Mouse (Mus musculus): Measurements from ENCODE around the gene Tnfsf4.

Gene Tnfsf4

DNA sequence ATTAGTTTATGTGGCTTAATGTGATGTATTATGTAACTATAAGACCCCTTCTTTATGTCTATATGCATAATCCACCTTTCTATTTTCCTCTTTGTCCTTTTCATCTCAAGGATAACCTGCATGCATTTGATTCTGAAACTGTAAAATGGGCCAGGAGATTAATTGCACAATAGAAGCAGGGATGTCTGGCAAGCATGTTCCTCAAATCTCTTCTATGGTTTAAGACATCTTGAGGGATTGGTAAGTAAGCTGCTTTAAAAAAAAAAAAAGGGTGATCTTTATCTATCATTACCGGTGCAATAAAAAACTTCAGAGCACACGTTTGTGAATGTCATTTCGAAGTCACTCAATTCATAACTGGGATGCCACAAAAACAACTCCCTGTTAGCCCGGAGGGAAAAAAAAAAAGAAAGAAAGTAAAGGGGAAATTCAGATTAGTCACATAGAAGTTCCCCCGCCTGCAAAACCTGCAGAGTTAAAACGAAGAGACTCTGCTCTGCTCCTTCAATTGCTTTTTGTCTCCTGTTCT lies at the start of gene Tnfsf4:
Gene Tnfsf4 (plus strand): TSS at position 479 of the 529 bp plus-strand sequence.
- DNase-seq (ENCODE audit: inconsistent ontology term) = no peak

DNA sequence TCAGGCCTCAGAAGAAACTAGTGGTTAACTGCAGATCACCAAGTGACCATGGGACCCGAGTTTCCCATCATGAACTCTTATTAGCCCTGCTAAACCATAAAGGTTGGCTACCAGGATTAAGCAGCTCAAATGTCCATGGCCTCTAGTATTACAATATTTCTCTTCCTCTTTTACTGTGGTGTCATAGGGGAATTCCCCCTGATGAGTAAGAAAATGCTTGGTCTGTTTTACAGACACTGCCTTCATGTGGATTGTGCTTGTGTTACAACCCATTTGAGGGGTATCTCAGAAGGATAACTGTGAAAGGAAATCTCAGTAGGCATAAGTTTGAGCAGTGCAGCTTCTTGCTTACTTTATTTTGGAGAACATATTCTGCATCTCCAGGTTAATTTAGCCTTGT lies 44.2 kb upstream of the Tnfsf4 start:
- DNase-seq (ENCODE audit: inconsistent ontology term) = no peak

DNA sequence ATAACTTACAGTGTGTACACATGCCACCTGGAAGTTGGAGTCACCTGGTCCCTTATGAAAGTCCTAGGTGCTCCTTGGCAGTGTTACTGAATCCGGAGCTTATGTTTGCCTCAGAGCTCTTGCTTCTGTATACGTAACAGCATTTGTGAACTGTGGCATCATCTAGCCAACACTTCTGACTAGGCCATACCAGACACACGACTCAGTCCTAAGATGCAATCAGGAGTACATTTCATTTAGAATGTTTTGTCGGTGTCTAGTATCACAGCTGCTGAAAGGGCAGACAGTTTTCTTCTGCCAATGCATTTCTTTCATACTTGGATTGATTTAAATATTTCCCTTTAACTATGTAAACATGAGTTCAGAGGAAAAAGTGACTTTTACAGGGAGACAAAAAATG lies 30.2 kb upstream of the Tnfsf4 start:
- DNase-seq (ENCODE audit: inconsistent ontology term) = peak; percentile 62

DNA sequence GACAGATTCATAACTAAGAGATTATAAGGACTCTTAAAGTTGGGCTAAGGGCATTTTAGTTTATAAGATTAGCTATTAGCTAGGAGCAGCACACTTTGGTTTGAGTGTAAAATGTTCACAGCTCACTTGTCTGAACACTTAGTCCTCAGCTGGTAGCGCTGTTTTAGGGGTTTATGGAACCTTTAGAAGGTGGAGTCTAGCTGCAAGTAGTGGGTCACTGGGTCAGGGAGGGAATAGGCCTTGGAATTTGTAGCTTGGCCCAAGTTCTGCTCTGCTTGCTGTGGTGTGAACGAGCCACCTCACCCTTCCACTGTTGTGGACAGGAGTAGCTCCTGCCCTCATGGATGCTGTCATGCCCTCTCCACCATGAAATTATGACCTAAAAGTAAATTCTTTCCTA lies 23.3 kb upstream of the Tnfsf4 start:
- no peak for DNase-seq (ENCODE audit: inconsistent ontology term)

DNA sequence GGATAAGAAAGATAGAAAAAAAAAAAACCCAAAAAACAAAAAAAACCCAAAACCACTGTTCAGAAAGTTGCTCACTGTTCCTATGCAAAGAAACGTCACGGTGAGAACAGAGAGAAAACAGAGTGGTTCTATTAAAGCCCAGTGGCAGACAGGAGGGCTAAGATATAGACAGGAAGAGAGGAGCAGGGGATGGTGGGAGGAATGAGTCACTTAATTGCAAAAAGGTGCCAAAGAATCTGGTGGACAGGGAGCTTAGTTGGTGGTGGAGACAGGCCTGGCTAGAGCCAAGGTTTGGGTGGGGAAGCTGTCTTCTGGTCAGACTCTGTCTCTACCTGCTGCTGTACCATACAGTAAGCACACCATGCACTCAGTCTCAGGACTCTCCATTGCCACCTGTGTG lies 19.3 kb upstream of the Tnfsf4 start:
- DNase-seq (ENCODE audit: inconsistent ontology term) = no peak

DNA sequence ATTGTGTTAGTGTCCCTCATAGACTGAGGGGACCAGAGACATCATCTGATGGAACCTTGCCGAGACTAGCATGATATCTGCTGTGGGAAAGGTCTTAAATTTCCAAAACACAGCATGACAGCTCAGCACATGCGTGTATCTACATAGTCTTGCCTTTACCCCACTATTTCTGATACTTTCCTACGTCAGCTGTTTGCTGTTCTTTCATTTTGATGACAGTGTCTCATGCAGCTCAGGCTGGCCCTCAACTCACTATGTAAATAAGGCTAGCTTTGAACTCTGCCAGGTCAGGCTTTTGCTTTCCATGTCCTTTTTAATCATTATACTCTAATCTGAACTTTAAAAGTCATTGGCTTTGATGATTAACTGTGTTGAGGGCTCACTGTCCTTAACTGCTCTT lies 16.6 kb upstream of the Tnfsf4 start:
- DNase-seq (ENCODE audit: inconsistent ontology term) = no peak

DNA sequence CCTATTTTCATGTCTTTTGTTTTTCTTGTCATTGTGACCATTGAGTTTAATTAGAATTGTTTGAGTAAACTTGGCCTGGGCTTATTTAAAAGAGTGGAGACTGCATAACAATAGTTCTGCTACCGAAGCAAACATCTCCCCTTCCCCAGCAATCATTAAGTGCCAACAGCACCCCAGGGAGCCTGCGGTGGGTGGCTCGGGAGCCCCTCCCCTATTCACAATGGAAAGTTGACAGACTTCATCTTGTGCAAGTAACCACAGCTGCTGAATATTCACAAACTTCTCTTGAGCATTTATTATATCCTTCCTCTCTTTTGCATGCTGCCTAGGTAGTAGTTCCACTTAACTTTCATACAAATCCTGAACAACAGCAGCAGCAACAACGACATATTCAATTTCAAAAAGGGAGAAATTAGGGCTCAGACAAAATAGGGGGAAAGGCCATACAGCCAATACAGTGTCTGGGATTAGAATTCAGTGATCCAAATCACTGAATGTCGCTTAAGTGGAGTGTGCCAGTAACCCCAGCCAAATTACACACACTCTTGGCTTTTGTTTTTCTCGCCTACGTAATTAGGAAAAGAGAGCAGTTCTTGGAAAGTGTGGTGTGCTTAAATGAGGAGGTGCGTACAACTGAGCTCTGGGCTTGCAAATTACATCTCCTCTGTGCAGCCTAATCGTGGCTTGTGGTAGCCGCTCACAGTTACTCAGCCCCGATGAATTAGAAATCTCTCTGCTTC lies 15.4 kb upstream of the Tnfsf4 start:
- DNase-seq (ENCODE audit: inconsistent ontology term) = peak; percentile 69

DNA sequence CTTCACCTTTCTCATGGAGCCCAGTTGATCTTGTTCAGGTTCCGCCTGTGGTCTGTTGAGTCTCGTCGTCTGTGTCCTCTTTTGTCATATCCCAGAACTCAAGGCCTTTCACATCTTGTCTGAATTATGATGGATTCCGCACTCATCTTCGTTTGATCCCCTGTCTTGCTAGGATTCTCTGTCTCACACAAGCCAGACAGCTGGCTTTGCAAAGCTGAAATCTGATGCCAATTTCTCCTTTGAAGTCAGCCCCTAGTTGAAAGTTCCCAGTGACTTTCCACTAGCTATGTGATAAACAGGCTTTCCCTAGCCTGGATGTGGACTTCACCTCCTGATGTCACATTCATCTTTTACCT lies 14.8 kb upstream of the Tnfsf4 start:
- DNase-seq (ENCODE audit: inconsistent ontology term) = no peak

DNA sequence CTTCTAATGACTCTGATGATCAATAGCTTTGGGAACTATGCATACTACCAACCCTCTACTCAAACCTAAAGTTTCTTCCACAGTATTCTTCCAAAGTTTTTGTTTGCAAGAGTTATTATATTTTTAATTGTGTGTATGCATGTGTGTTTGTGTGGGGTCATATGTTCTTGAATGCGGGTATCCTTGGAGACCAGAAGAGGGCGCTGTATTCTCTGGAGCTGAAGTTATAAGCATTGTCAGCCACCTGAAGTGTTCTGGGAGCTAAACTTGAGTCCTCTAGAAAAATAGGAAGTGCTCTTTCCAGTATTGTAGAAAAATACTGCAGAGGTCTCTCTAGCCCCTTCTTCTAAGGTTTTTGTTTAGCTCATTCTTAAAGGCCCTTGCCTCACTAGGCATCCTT lies 5.1 kb upstream of the Tnfsf4 start:
- DNase-seq (ENCODE audit: inconsistent ontology term) = no peak

DNA sequence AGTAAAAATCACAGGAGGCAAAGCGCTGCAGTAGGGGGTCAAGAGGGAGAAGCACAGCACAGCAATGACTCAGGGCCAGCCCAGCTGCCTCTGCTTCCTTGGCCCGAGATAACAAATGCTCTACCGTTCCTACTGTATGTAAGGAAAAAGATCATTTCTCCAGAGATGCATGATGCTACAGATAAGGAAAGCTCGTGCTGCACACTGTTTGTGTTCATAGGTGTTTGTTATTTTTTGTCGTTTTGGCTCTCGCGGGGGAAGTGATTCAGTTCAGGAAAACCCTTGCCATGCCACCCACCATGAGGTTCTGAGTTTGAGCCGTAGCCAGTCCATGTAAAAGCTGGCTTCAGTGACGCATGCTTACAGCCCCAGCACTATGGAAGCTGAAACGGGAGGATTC lies 2.3 kb upstream of the Tnfsf4 start:
- no peak for DNase-seq (ENCODE audit: inconsistent ontology term)

DNA sequence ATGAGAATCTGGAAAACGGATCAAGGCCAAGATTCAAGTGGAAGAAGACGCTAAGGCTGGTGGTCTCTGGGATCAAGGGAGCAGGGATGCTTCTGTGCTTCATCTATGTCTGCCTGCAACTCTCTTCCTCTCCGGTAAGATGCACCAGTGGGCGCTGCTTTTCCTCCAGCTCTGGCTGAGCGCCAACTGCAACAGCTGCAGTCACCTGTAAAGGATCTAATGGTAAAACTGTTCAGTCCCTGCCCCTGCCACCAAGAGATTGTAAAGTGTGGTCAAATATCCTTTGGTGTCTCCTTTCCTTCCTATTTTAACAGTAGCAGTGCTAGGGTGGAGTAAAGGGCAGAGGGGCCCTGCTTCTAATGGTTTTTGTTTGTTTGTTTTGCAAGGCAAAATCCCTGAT lies 401 bp downstream of the Tnfsf4 start:
- DNase-seq (ENCODE audit: inconsistent ontology term) = no peak

DNA sequence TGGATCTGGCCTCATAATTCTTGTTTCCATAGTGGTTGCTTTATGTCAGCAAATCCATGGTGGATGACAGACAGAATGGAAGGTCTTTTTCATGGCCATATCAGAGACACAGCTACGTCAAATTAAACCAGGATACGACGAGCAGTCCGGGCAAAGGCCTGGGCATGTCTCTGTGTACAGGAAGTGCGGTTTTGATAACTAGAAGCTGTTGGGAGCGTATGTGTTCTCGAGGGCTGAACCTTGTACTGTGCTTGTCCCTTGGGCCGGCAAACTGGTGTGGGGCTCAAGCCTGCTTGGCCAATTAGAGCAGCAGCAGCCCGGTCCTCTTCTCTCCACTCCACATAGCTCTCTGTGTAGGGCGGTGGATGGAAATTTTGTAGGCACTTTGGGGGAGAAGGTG lies 1.1 kb downstream of the Tnfsf4 start:
- DNase-seq (ENCODE audit: inconsistent ontology term) = no peak

DNA sequence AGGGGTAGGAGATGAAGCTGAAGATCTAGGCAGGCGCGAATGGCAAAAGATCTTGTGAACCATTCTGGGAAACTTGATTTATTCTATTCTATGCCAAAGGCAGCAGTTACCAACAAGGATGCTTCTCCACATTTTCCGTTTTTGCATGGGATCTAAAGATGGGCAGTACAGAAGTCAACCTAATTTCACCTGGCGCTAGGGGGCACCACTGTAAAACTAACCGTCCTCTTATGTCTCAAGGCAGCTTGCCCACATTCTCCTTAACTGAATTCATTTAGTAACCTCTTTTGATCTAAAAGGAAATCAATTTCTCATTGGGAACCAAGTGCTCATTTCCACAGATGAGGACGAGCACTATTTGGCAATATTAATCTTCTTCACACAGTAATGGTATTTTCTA lies 4.9 kb downstream of the Tnfsf4 start:
- peak; percentile 69 for DNase-seq (ENCODE audit: inconsistent ontology term)

DNA sequence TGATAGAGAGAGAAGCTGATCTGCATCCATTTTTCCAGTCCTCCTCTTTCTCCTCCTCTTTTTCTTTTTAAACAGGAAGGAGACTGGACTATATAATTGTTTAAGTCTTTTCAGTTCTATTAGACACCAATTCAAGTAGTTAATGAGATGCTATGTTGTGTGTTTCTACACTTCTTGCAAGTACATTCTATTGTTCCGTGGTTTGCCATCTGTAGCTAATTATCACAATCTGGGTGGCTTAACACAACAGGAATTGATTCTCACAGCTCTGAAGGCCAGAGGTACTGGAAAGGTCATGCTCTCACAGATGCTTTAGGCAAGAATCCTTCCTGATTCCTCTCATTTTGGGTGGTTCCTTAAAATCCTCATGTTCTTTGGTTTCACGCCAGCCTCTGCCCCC lies 7.9 kb downstream of the Tnfsf4 start:
- peak; percentile 18 for DNase-seq (ENCODE audit: inconsistent ontology term)

DNA sequence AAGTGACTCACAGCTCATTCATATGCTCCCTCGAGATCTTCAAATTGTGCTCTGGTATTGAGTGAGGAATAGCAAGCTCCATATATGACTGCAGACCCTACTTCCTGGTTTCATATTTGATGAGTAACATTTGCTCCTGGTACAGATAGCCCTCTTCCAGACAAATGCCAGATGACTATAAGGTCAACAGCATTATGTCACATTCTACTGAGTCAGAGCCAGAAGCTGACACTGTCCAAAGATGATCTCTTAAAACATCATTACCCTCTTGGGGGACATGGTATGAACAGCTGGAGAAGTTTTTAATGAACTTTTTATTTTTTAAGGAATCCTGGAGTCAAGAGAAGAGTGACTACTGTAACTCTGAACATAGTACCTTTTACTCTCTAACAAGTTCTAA lies 11.3 kb downstream of the Tnfsf4 start:
- DNase-seq (ENCODE audit: inconsistent ontology term) = no peak

DNA sequence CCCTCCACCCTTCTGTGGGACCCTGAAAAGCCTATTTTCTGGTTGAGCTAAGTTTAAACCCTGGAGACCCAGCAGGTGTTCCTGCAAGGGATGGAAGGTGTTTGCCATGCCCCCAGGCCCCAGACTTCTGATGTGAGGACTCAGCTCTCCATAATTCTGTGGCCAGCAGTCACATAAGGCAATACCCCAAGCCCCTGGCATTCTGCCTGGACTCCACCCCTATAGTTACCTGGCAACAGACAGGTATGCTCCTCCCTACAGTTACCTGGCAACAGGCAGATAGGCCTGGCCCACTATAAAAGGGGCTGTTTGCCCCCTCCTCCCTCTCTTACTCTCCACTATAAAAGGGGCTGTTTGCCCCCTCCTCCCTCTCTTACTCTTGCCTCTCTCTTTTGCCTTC lies 24.7 kb downstream of the Tnfsf4 start:
- no peak for DNase-seq (ENCODE audit: inconsistent ontology term)

DNA sequence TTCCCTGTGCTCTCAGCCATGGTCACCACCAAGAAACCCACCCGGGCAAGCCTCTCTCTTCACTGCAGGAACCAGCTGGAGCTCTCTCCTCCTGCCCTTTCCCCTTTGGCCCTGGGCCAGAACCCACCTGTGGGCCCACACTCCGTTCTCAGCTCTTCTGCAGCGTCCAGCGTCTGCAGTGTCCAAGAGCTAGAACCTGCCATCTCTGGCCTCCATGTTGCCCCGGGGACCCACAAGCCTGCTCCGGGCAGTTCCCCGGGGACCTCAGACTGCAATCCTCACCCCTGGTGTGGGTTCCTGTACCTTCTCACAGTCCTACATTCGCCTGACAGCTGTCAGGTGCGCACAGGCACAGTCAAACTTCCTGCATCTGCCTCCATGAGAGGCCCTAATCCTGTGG lies 25.4 kb downstream of the Tnfsf4 start:
- no peak for DNase-seq (ENCODE audit: inconsistent ontology term)

DNA sequence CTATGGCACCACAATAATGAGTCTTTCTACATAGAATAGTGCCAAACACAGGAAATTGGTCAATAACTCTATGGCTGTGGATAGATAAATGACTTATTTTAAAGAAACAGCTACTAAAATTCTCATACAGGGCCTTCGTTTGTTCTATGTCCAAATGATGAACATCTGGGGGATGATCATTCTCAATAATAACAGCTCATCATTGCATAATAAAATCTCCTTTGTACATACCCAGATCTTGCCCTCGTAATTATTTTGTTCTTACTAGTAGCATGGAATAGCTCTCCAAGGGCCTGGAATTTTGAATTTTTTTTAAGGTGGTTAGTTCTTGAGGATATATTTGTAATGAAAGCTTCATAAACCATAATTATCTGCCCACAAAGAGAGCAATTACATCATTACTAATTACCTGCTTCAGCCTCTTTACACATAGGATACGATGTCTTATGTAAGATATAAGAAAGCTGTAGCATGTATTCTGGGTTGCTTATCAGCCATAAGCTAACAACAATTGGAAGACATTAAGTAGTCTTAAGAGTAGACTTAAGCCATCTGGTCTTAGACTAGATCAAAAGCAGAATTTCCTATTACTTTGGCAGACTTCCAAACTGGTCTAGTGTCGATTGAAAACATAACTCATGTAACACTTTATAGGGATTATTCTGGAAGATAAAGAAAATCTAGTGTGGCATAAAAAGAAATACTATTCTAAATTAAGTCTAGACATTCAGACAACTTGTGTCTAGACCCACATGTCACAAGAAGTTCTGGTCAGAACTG lies 31.3 kb downstream of the Tnfsf4 start:
- no peak for DNase-seq (ENCODE audit: inconsistent ontology term)

DNA sequence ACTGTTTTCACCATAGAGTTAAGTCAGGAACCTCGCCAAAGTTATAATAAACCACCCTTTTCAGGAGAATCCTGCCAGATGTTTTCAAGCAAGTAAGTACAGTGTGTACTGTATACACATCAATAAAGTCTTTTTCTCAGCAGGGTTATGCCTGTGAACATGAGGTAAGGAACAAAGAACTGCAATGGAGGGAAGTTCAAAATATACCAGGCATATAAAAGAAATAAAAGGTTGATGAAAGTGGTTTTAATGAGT lies 31.8 kb downstream of the Tnfsf4 start:
- DNase-seq (ENCODE audit: inconsistent ontology term) = no peak

DNA sequence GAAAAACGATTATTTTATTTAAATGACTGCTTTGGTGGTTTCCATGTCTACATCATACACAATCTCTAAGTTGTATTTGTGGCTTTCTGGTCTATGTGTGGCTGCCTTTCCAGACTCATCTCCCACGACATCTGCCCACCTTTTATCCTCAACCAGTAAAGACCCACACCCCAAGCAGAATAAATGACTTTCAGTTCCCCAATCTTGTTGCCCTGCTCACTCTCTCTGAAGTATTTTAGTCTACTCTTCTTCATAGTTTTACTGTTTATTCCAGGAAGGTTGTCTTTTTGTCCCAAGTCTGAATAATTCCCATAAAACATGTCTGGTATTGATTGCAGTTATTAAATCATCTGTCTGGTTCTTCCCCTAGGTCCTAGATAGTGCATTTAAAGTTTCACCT lies 40.6 kb downstream of the Tnfsf4 start:
- no peak for DNase-seq (ENCODE audit: inconsistent ontology term)

DNA sequence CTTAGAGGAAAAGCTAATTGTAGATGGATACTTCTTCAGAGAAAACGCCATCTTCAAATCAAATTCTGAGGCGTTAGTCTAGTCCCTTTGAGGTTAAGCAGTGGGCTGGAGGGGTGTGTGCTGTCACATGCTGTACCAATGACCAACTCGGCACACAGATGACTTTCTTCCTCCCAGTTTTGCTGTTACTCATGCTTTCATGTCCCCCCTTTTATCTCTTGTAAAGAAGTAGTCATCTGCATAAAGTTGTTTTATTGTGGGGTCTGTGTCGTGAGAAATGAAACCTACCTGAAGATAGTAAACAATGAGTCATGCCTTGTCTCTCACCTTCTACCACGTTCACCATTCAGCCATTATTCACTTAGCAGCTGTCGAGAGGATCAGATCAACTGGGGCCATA lies 41.3 kb downstream of the Tnfsf4 start:
- DNase-seq (ENCODE audit: inconsistent ontology term) = no peak

DNA sequence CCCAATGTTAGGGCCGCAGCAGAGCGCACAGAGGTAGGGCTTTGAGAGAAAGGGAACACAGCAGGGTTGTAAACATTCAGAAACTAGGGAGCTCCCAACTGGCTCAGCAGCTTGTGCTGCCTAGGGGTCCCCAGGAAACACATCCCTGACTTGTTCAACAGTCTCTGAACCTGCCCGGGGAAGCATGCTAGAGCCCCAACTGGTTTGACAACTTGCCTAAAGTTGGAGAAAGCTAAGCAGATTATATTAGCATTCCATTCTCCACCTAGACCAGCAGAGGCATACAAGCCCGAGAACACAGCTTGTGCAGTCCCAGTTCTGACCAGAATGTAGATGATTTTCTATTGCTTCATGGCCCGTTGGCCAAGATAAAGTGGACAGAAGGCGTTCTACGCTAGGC lies 49.6 kb downstream of the Tnfsf4 start:
- no peak for DNase-seq (ENCODE audit: inconsistent ontology term)

DNA sequence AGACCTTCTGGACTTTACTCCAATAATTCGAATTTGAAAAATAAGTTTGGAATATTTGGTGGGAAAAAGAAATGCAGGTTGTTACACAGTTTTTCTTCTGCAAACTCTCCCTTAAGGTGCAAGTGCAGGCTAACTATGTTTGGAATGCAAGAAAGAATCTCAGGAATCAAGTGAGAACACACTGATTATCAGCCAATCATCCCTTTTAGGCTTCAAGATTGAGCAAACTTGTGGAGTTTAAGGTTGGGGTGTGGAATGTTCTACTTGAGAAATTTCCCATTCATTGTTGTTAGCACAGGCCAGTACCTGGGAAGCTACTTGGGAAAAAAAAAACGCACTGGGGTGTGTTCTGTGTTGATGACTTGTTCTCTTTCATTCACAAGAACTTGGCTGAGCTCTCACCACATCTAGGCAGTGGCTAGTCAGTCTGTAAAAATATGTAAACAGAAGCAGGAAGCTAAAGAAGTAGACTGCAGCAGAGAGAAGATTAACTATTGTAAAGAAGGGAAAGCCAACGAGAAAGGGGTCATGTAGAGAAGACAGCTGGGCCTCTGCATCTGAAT lies 56.6 kb downstream of the Tnfsf4 start:
- peak; percentile 63 for DNase-seq (ENCODE audit: inconsistent ontology term)
